Mouse (Mus musculus) CH12F3 (cell line): Measurements from ENCODE around the gene Tmem9.

Experiments
- in situ Hi-C: fragments of 300-500 bp; cut with MboI; formaldehyde crosslinking; loops from 2 replicates; pipeline ENCODE4 v1.14.3; 2020; ENCODE audit warnings: low sequenced_read_pairs

Gene Tmem9

DNA sequence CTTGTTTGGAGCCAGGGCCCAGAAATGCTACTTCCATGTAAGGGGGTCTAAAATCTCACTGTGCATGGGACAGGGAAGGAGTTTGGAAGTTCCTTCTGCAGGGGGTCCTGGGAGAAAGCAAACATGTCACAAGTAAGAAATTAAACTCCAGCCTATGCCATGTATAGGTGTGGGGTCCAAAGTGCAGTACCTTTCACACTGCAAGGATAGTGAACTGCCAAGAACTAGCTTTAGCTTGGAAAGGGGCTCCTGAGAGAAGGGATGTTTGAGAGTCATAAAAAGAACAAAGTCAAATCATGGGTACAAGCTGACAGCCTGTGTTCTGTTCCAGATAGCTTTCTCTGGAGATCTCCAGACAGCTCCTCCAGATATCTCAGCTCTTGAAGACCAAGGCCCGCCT, 73.2 kb downstream of the Tmem9 start:
- in situ Hi-C loops = no loop called here
